Mouse (Mus musculus) lung, postnatal 25 days (tissue): ENCODE results near the gene Fsd1l.

ENCODE experiments used
- DNase-seq: peaks from one replicate; pipeline ENCODE4 v3.0.0; 2022; ENCODE audit warnings: low spot score

Fsd1l gene

GRCm38 (mm10) chr4:53631316-53632010 lies at the start of gene Fsd1l:
TSS of gene Fsd1l (plus strand) at chr4:53631471.
- peak; percentile 59 for DNase-seq

GRCm38 (mm10) chr4:53587676-53588075 lies 43.6 kb upstream of the Fsd1l start:
- DNase-seq, result no peak

- no peak for DNase-seq
These were observed 42.3 kb upstream of the Fsd1l start for GRCm38 (mm10) chr4:53588936-53589335.

GRCm38 (mm10) chr4:53589466-53589865 lies 41.8 kb upstream of the Fsd1l start:
- no peak for DNase-seq

- no peak for DNase-seq
These were observed 41.1 kb upstream of the Fsd1l start for GRCm38 (mm10) chr4:53590163-53590562.

GRCm38 (mm10) chr4:53590691-53591447 lies 40.4 kb upstream of the Fsd1l start:
- DNase-seq, result no peak

- no peak for DNase-seq
These were observed 39.7 kb upstream of the Fsd1l start for GRCm38 (mm10) chr4:53591536-53591935.

GRCm38 (mm10) chr4:53591941-53592340 lies 39.3 kb upstream of the Fsd1l start:
- DNase-seq, result no peak

GRCm38 (mm10) chr4:53592386-53592785 lies 38.9 kb upstream of the Fsd1l start:
- peak; percentile 51 for DNase-seq

- DNase-seq, result peak; percentile 78
These were observed 37.1 kb upstream of the Fsd1l start for GRCm38 (mm10) chr4:53594204-53594603.

- DNase-seq, result no peak
These were observed 35.8 kb upstream of the Fsd1l start for GRCm38 (mm10) chr4:53595246-53596062.

GRCm38 (mm10) chr4:53596063-53596895 lies 35.0 kb upstream of the Fsd1l start:
- no peak for DNase-seq

GRCm38 (mm10) chr4:53600462-53600861 lies 30.8 kb upstream of the Fsd1l start:
- DNase-seq, result peak; percentile 15

GRCm38 (mm10) chr4:53614576-53615225 lies 16.6 kb upstream of the Fsd1l start:
- DNase-seq, result no peak

GRCm38 (mm10) chr4:53617968-53618367 lies 13.3 kb upstream of the Fsd1l start:
- no peak for DNase-seq

- DNase-seq, result no peak
These were observed 11.2 kb upstream of the Fsd1l start for GRCm38 (mm10) chr4:53620104-53620503.

- no peak for DNase-seq
These were observed 10.2 kb upstream of the Fsd1l start for GRCm38 (mm10) chr4:53621084-53621483.

- DNase-seq, result no peak
These were observed 9.8 kb upstream of the Fsd1l start for GRCm38 (mm10) chr4:53621490-53621889.

- DNase-seq, result no peak
These were observed 7.6 kb upstream of the Fsd1l start for GRCm38 (mm10) chr4:53623711-53624110.

GRCm38 (mm10) chr4:53624816-53625215 lies 6.5 kb upstream of the Fsd1l start:
- no peak for DNase-seq

GRCm38 (mm10) chr4:53625263-53625662 lies 6.0 kb upstream of the Fsd1l start:
- DNase-seq, result no peak
